Mouse (Mus musculus) urinary bladder, postnatal 36 days (tissue): Measurements from ENCODE around the gene Ccdc60.

Source experiments
- DNase-seq, 2 experiments: peaks; one replicate each; pipeline ENCODE4 v3.0.0; 2022; ENCODE audit warnings: low spot score in 2 of 2, mixed read lengths in 1 of 2

The Ccdc60 gene

DNA sequence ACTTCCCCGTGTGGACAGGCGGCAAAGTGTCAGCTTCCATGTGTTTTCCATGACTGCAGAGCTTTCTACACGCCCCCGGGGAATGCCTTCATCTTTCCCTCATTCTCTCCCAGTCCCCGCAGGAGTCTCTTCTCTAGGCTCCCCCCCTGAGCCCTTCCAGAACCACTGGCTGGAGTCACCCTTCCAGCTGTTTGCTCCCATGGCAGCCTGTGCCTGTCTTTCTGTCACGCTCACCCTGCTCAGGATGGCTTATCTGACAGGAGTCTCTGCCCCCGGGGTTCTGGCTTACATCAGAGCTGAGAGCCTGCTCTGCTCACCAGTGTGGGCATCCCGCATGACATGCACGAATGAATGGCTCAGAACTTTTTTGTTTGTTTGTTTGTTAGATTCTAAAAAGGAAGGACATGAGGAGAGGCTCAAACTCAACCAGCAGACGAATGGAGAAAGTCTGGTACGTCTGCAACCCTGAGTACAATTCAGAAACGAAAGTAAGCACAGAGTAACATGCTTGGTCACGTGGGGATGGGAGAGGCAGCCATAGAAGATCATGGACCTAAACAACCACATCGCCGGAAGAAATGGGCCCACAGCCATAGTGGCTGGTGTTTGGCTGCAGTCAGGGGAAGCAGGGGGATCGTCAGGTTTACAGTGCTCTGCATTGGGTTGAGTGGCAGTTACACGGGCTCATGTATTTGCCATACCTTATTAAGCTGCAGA is 17.1 kb downstream of the Ccdc60 start:
- DNase-seq: no peak

DNA sequence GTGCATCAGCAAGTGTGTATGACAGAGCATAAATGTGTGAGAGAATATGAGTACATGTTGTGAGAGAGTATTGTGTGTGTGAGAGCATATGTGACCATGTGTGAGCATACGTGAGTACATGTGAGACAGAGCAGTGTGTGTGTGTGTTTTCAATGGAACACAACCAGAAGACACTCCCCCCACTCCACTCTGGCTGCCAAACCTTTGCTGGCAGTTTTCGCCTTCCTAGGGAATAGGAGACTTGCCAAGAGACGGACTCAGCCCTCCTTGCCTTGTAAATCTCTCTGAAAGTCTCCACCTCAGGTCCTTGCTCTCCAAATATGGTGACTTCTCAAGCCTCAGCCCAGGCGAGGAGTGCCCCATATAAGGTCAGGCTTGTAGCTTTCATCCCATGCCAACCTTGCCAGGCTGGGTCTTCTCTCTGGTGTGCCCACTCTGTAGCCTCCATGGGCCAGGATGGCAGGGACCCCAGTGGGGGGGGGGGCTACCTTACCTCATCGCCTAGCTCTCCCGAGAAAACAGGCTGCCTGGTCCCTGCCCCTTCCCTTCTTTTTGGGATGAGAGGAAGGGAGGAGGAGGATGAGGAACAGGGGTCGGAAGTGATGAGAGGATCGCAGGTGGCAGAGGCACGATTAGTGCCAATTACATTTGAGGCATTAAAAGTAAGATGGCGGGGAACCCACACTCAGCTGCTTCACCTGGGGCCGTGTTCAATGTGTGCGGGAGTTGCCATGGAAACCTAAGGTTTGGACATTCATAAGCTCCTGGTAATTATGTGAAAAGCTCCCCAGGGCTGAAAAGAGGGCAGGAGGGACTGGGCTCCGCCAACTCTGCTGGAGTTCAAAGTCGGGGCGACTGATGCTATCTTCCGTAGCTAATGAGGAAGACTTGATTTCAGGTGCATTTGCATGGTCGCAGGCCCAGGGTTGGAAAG is 19.3 kb downstream of the Ccdc60 start:
- DNase-seq: peak in 1 of 2 experiments; percentile 9

GRCm38 (mm10) chr5:116262689-116263088 is 26.1 kb downstream of the Ccdc60 start:
- no peak for DNase-seq

DNA sequence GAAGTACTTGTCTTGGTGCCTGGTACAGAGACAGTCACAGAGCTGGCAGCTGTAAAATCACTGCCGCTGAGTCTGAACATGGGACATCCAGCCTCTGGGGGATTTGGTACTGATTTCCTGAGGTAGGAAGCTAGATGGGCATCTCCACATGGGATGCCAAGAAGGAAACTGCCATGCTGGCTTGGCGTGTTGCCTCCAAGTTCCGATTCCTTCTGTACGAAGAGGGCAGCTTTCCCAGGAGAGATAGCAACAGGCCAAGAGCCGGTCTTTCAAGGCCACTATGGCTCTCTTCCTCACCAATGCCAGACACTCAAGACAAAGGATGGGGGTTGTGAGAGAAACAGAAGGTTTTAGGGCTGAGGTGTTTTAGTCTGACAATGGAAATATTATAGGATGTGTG is 26.8 kb downstream of the Ccdc60 start:
- no peak for DNase-seq

- DNase-seq: no peak
These were observed 28.4 kb downstream of the Ccdc60 start for GRCm38 (mm10) chr5:116260356-116260755.

DNA sequence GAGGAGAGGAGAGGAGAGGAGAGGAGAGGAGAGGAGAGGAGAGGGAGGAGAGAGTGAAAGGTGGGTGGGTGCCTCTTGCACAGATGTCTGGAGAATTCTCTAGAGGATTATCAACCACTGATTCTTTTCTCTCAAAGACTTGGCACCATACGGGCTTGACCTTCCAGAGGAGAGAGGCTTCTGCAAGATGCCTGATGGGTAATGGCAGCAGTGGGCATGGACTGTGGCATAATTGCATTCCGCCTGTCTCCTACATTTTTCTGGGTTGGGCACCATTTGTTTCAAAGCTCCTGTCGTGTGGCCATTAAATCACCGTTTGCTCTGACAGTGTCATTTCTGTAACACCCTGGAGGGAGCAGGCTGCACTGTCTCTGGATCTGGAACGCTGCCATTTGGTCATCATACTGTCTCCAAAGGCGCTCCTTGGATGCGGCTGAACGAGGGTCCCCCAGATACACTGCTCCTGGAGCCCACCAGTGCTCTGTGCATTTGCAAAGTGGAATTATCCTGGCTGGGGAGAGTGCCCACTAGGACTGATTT is 30.4 kb downstream of the Ccdc60 start:
- no peak for DNase-seq

- DNase-seq: no peak
These were observed 34.9 kb downstream of the Ccdc60 start for GRCm38 (mm10) chr5:116253914-116254313.

DNA sequence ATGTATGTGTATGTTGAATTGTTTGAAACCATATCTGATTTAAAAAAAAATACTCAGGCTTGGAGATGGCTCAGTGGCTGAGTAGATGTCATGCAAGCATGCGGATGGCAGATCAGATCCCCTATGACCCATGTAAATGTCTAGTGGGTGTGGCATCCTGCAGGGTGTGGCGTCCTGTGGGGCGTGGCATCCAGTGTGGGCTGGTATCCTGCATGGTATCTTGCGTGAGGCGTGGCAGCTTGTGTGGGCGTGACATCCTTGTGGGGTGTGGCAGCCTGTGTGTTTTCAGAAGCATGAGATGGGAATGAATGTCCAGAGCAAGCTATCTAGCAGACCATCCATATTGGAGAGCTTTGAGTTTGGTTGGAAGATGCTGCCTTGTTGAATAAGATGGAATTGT is 36.6 kb downstream of the Ccdc60 start:
- no peak for DNase-seq

GRCm38 (mm10) chr5:116246642-116247041 is 42.1 kb downstream of the Ccdc60 start:
- DNase-seq: no peak

GRCm38 (mm10) chr5:116244476-116244875 is 44.3 kb downstream of the Ccdc60 start:
- no peak for DNase-seq

- DNase-seq: no peak
These were observed 45.2 kb downstream of the Ccdc60 start for GRCm38 (mm10) chr5:116243622-116244021.

- DNase-seq: peak; percentile 20 to 29
These were observed 56.7 kb downstream of the Ccdc60 start for GRCm38 (mm10) chr5:116231841-116232643.

DNA sequence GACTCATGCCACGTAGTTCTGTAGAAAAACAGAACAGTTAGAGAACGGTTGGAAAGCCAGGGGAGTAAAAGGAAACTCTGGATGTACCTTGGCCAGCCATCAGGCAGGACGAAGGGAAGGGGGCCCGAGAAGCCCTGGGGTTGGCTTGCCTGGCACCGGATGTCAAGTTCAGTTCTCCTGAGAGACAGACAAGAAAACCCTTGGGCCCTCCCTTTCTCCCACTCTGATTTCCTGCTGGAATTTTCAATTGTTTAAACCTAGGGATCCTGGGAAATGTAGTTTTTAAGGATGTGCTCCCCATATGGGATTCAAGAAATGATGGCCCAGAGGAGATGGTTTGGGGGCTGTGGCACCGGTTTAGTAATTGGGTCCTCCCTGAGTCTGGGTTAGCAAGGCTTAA is 60.4 kb downstream of the Ccdc60 start:
- no peak for DNase-seq

DNA sequence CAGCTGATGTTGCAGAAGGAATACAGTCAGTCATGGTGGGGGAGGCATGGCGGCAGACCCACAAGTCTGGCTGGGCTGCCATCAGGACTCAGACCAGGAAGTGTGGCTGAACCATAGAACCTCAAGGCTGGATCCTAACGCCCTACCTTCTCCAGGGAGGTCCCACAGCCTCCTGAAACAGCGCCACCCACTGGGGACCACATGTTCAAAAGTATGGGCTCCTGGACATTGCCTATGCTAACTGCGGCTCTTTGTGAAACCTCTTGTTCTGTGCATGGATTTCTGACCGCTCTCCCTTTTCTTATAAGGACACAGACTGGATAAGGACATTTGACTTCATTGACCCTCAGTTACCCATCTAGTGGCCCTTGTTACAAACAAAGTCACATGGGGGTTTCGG is 64.8 kb downstream of the Ccdc60 start:
- no peak for DNase-seq

GRCm38 (mm10) chr5:116221916-116222315 is 66.9 kb downstream of the Ccdc60 start:
- no peak for DNase-seq

GRCm38 (mm10) chr5:116219288-116219687 is 69.5 kb downstream of the Ccdc60 start:
- no peak for DNase-seq

GRCm38 (mm10) chr5:116212706-116213105 is 76.1 kb downstream of the Ccdc60 start:
- no peak for DNase-seq

DNA sequence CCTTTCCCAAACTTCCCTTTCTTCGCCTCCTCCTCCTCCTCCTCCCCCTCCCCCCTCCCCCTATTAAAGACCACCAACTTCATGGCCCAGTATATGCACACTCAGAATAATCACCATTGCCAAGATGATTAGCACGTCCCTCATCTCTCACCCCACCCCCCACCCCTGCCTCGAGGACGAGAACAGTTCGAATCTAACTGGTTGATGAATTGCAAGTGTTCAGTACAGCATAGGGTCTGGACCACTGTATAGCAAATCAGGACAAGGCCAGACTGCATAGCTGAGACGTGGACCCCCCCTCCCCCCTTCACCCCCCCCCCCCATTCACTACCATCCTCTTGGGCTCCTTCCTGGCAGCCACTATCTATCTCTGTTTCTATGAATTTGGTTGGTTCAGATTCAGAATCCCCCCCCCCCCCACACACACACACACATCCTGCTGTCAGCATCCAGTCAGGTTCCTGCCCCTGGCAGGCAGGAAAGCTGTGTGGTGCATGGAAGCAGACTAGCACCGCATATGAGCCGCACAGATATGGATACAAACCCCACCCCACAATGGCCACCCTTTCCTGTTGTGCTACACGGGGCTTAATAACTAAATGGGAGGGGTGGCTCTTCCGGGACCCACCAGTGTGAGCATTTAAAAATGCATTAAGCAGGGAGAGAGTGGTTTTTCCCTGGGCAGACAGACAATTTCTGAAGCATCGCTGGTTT is 79.2 kb downstream of the Ccdc60 start:
- no peak for DNase-seq

DNA sequence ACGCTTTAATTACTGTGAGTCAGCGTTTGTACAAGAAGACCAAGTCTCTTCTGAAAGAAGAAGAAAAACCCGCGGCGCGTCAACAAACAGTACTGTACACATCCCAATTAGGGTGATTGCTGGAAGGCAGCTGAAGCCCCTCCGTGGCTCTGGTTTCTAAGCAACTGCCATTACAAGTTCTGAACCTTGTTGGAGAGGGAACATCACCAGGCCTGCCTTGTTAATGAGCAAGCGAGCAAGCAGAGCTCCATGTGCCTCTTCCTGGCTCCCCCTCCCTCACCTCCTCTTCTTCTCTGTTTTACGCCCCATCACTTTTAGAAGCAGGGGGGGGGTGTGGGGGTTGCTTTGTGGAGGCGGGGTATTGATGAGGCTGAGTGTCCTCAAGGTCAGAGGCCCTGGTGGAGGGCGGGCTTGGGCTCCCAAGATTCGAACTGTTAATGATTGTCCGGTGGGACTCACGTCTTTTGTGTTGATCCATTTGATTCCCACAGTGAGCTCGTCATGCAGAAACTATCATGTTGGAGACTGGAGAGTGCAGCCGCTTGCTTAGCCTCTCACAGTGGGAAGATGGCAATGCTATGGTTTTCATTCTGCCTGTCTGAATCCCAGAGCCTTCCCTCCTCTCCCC is 79.9 kb downstream of the Ccdc60 start:
- no peak for DNase-seq

- no peak for DNase-seq
These were observed 86.1 kb downstream of the Ccdc60 start for GRCm38 (mm10) chr5:116202692-116203091.

DNA sequence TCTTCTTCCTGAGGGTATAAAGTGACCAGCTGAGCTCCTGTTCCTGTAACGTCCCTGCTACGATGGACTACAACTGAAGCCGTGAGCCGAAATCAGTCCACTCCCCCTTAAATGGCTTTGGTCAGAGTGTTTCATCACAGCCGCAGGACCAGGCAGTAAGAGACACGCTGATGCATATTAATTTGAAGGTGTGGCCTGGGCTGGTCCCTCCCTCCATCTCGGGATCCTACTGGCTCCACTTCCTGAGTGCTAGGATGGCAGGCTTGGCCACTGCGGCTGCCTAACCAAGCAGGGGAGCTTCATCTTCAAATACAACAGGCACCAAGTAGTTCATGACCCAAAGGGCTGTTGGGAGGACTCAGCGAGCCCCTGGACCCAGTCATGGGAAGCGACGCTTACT is 94.3 kb downstream of the Ccdc60 start:
- no peak for DNase-seq
